8 mouse cellular contexts compared by ENCODE assay signal in genomic region chr8:91799681-91800522, GRCm38 (mm10). TPM values are rescaled to one million over a fixed set of nuclear protein-coding genes. Genes with fewer than 3 reads are reported as not detected.
DNase-seq lines count a peak whose midpoint lies in the region; ATAC-seq and TF ChIP-seq lines count a peak whose summit lies in the region.

No protein-coding gene starts in this region.

- H3K4me3 ChIP-seq in heart, embryonic 16.5 days (ENCODE audit: low read length) = peak overlapping the region; percentile 79
- H3K4me3 ChIP-seq in limb, embryonic 11.5 days (ENCODE audit: low read depth, low read length) = peak overlapping the region; percentile 53
- peak overlapping the region; percentile 55 for H3K4me3 ChIP-seq in midbrain, postnatal 0 days (ENCODE audit: low read depth, low read length)

- no peak for ATAC-seq in heart, embryonic 16.5 days (replicated peaks; ENCODE audit: extremely low read depth, insufficient read depth, low FRiP score)
- ATAC-seq in limb, embryonic 11.5 days (ENCODE audit: insufficient number of reproducible peaks, low FRiP score, low TSS enrichment, low read depth) = no peak
- no peak for ATAC-seq in midbrain, postnatal 0 days (ENCODE audit: low FRiP score)

- TF ChIP-seq CTCF in midbrain, postnatal 0 days (IDR thresholded peaks at IDR 0.05) = no peak

- H3K9ac ChIP-seq in heart, embryonic 16.5 days (ENCODE audit: low read length) = peak overlapping the region; percentile 81
- peak overlapping the region; percentile 76 for H3K9ac ChIP-seq in limb, embryonic 11.5 days (ENCODE audit: low read length)
- H3K9ac ChIP-seq in midbrain, postnatal 0 days (replicated peaks; ENCODE audit: low read length, poor library complexity, severe bottlenecking) = peak overlapping the region; percentile 65

- H3K9me3 ChIP-seq in heart, embryonic 16.5 days (replicated peaks; ENCODE audit: control insufficient read depth, low read length) = no peaks in the 10 kb centered on the region
- no peaks in the 10 kb centered on the region for H3K9me3 ChIP-seq in limb, embryonic 11.5 days (ENCODE audit: control insufficient read depth, low read length)
- H3K9me3 ChIP-seq in midbrain, postnatal 0 days (ENCODE audit: low read length) = no peaks in the 10 kb centered on the region

- peak; percentile 21 to 58 for DNase-seq in adrenal gland, adult (ENCODE audit: inconsistent age in 2 of 2, low spot score in 1 of 2)
- DNase-seq in adrenal gland, postnatal 14 days = no peak
- DNase-seq in cerebellum, postnatal 25 days = peak; percentile 46 to 61
- DNase-seq in limb, embryonic 11.5 days (ENCODE audit: low spot score) = peak; percentile 68
- DNase-seq in midbrain, postnatal 0 days (ENCODE audit: low spot score) = no peak
- DNase-seq in left cerebral cortex, adult 8-10 months (ENCODE audit: low spot score in 2 of 2) = no peak
- no peak for DNase-seq in c-Kit-positive CD71-positive TER-119-positive erythroid progenitor cells, embryonic 14.5 days (ENCODE audit: low spot score)

- H3K27ac ChIP-seq in heart, embryonic 16.5 days (ENCODE audit: low read length) = peak overlapping the region; percentile 95
- peak overlapping the region; percentile 89 for H3K27ac ChIP-seq in limb, embryonic 11.5 days (replicated peaks; ENCODE audit: low read depth, low read length)
- peak overlapping the region; percentile 68 for H3K27ac ChIP-seq in midbrain, postnatal 0 days (ENCODE audit: low read depth, low read length)

- H3K4me1 ChIP-seq in heart, embryonic 16.5 days (ENCODE audit: control insufficient read depth, insufficient read depth, low read length) = peaks cover 11% of the 10 kb centered on the region
- H3K4me1 ChIP-seq in limb, embryonic 11.5 days (ENCODE audit: control insufficient read depth, insufficient read depth, low read length) = peaks cover 25% of the 10 kb centered on the region
- 0 out of 2 replicates have a peak, but pooled peaks cover 4% of the 10 kb centered on the region for H3K4me1 ChIP-seq in midbrain, postnatal 0 days (ENCODE audit: insufficient read depth, low read length)

- no peaks in the 10 kb centered on the region for H3K36me3 ChIP-seq in heart, embryonic 16.5 days (ENCODE audit: control insufficient read depth, insufficient read depth)
- H3K36me3 ChIP-seq in limb, embryonic 11.5 days (ENCODE audit: control insufficient read depth, insufficient read depth, low read length) = no peaks in the 10 kb centered on the region
- H3K36me3 ChIP-seq in midbrain, postnatal 0 days (ENCODE audit: insufficient read depth, low read length) = no peaks in the 10 kb centered on the region

- peaks cover 67% of the 10 kb centered on the region for H3K27me3 ChIP-seq in heart, embryonic 16.5 days (ENCODE audit: control insufficient read depth, insufficient read depth, low read length)
- peaks cover 94% of the 10 kb centered on the region for H3K27me3 ChIP-seq in limb, embryonic 11.5 days (ENCODE audit: control insufficient read depth, insufficient read depth, low read length)
- H3K27me3 ChIP-seq in midbrain, postnatal 0 days (ENCODE audit: insufficient read depth, low read length) = peaks cover 27% of the 10 kb centered on the region

- WGBS in heart, embryonic 16.5 days = under 1% methylated on average over 89 of the region's 89 CpGs
- under 1% methylated on average over 84 of the region's 89 CpGs for WGBS in limb, embryonic 11.5 days
- WGBS in midbrain, postnatal 0 days = under 1% methylated on average over 70 of the region's 89 CpGs

- peak overlapping the region; percentile 91 for H3K4me2 ChIP-seq in heart, embryonic 16.5 days (ENCODE audit: low read depth, low read length)
- H3K4me2 ChIP-seq in limb, embryonic 11.5 days (ENCODE audit: low read depth, severe bottlenecking) = peak overlapping the region; percentile 81
- peak overlapping the region; percentile 74 for H3K4me2 ChIP-seq in midbrain, postnatal 0 days (ENCODE audit: low read depth, low read length, poor library complexity, severe bottlenecking)

RNA-seq across cellular contexts. Expression of gene Irx3, which starts 2.0 kb away (rescaled TPM):
- 6.2 and 8.1 TPM in 2 replicates for total RNA-seq in adrenal gland, postnatal 14 days (2021)
- polyA plus RNA-seq in heart, embryonic 16.5 days (2015; fragmentation: Nextera tagmentation; extraction: Ambion mirVana) = 13.4 and 16.6 TPM in 2 replicates
- 15.3 and 21.0 TPM in 2 replicates for polyA plus RNA-seq in limb, embryonic 11.5 days (2014; fragmentation: Nextera tagmentation; extraction: Ambion mirVana)
- total RNA-seq in midbrain, postnatal 0 days (2014; rRNA removed) = 27.2 and 27.3 TPM in 2 replicates
- 10.6 and 13.4 TPM in 2 replicates for polyA plus RNA-seq in midbrain, postnatal 0 days (2015; fragmentation: Nextera tagmentation; extraction: Ambion mirVana)
- total RNA-seq in left cerebral cortex, adult 8-10 months (2022) = under 1 TPM; 0.22 to 0.78 (median 0.33) TPM

Comparison
In these comparisons a context has a peak if more than half of its experiments do, and no peak if none do; other contexts are left out.
1. DNase-seq: peak in adrenal gland, adult (2 of 2), cerebellum, postnatal 25 days (2 of 2) and limb, embryonic 11.5 days (single experiment); none in adrenal gland, postnatal 14 days (single experiment), midbrain, postnatal 0 days (single experiment), left cerebral cortex, adult 8-10 months (0 of 2) and c-Kit-positive CD71-positive TER-119-positive erythroid progenitor cells, embryonic 14.5 days (single experiment).
2. Peak in every context shown above with its lines, with median percentiles within 50 percentile points of each other: H3K27ac ChIP-seq, H3K4me2 ChIP-seq, H3K4me3 ChIP-seq and H3K9ac ChIP-seq.